Mouse (Mus musculus): ENCODE data around the gene Mosmo. TPM values are rescaled to one million over a fixed set of nuclear protein-coding genes. Genes with fewer than 3 reads are reported as not detected.
A peak's percentile ranks its signal among the peaks of the same experiment; 100 is the strongest.

Mosmo gene
- polyA plus RNA-seq, 1 experiment from 2014 or later: 16.1 TPM

DNA sequence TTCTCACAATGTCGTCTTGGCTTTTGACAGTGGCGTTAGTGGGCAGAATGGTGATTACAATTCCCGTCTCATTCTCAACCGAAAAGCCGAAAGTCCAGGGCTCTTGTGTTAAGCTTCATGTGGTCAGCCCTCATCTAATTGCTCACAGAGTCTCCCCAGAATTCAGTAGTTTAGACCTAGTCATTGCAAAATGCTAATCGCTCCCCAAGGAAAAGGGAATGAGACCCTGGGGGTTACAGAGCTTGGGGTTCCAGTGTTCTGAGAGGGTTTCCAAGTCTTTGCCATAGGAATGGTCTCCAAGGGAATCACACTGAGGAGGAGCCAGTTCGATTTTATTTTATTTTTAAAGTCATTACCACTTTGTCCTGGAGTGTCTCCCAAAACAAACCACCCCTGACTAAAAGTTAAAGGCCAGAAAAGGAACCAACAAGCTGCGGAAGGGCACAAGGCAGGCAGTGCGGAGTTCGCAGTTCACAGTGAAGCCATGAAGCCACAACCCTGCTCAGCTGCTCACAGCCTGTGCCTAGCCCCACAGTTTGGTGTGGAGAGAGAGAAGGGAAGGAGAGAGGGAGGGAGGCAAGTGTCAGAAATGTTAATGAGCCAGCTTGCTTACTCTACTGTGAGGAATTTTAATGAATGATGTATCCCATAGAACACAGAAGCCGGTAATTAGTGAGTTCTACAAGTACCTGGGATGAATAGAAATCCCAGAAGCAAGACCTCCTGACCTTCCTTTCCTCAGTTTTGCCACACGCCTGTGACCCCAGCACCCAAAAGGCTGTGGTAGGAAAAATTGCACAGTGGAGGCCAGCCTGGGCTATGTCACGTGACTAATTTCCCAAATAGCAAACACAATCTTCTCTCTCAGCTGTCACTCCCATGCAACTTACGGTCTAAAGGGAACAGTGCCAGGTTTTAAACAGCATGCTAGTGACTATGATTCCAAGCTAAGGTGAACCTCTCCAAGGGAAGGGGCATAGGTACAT, 66.2 kb downstream of the Mosmo start:
- Histone ChIP-seq H3K36me3 (no peaks in the 10 kb centered on the region), H3K4me3 (no peak overlapping the region), H3K4me1 (no peaks in the 10 kb centered on the region), H3K9ac (no peak overlapping the region), H3K4me2 (replicated peaks) (no peak overlapping the region), H3K9me3 (no peaks in the 10 kb centered on the region), H3K27ac (no peak overlapping the region), H3K27me3 (no peaks in the 10 kb centered on the region)
- WGBS: 73% methylated on average over 14 of the region's 14 CpGs
- no peak for ATAC-seq (ENCODE audit: low FRiP score, low read depth)

DNA sequence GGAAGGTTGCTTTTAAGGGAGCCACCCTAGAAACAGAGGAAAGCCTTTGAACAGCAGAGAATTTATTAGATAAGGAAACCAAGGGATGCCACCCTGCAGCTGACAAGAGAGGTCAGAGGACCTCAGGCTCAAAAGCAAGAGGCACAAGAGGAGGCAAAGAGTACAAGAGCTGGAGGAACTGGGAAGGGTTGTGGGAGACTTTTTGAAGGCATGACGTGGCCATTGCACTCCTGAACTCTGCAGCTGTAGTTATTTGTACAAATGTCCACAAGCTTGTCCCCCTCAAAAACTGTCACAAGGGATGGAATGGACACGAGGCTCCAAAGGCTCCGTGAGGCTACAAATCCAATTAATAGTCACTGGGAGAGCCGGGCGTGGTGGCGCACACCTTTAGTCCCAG, 67.2 kb downstream of the Mosmo start:
- Histone ChIP-seq H3K4me1 (no peaks in the 10 kb centered on the region), H3K4me3 (no peak overlapping the region), H3K9ac (no peak overlapping the region), H3K27me3 (no peaks in the 10 kb centered on the region), H3K36me3 (no peaks in the 10 kb centered on the region), H3K4me2 (replicated peaks) (no peak overlapping the region), H3K27ac (no peak overlapping the region), H3K9me3 (no peaks in the 10 kb centered on the region)
- no peak for ATAC-seq (ENCODE audit: low FRiP score, low read depth)
- WGBS: 92% methylated on average over 6 of the region's 6 CpGs

DNA sequence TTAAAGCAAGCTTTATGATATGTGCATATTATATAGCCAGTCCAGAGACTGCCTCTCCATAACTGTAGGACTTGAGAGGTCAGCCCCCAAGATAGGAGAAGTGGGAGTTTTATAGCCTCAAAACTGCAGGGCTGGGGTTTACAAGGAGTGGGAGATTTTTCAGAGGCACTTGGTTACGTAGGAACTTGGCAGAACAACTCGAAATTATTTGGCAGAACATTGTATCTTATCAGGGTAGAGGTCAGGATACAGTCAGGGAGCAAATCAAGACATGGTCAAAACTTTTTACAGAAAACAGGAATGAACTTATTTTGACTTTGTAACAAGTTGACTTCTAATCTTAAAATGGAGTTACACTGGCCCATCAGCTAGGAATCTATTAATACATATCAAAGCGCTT, 68.6 kb downstream of the Mosmo start:
- Histone ChIP-seq H3K9me3 (no peaks in the 10 kb centered on the region), H3K4me3 (no peak overlapping the region), H3K36me3 (no peaks in the 10 kb centered on the region), H3K27ac (no peak overlapping the region), H3K4me1 (no peaks in the 10 kb centered on the region), H3K9ac (no peak overlapping the region), H3K4me2 (replicated peaks) (no peak overlapping the region), H3K27me3 (no peaks in the 10 kb centered on the region)
- ATAC-seq (ENCODE audit: low FRiP score, low read depth): peak; percentile 59; the same call in 1 of the 2 replicates
- WGBS: 59% methylated on average over 3 of the region's 3 CpGs

DNA sequence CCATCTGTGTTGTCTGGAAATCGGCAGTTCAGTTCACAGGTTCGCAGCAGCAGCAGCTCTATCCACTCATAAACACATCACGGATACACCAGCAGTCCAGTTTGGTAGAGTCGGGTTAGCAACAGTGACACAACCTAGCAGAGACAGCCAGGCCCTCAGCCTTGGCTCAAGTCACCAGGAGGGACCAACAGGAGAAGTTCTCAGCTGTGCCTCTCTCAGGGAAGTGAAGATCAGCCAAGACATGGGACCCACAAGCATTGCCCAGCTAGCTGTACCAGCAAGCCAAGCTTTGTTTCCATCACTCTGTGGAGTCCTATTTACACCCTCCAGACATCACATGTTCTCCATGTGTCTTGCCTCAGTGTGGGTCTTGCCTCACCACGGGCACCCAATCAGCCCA, 69.4 kb downstream of the Mosmo start:
- Histone ChIP-seq H3K4me3 (no peak overlapping the region), H3K27ac (no peak overlapping the region), H3K4me2 (replicated peaks) (no peak overlapping the region), H3K9me3 (no peaks in the 10 kb centered on the region), H3K4me1 (no peaks in the 10 kb centered on the region), H3K9ac (no peak overlapping the region), H3K27me3 (no peaks in the 10 kb centered on the region), H3K36me3 (no peaks in the 10 kb centered on the region)
- WGBS: 81% methylated on average over 5 of the region's 5 CpGs
- no peak for ATAC-seq (ENCODE audit: low FRiP score, low read depth)

DNA sequence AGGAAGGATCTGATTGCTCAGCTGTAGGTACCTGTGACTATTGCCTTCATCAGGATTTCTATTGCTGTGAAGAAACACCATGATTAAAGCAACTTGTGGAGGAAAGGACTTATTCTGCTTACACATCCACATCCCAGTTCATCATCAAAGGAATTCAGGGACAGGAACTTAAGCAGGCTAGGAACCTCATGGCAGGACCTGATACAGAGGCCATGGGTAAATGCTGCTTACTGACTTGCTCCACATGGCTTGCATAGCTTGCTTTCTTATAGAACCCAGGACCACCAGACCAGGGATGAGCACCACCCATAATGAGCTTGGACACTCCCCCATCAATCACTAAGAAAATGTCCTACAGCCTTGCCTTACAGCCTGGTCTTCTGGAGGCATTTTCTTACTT, 71.1 kb downstream of the Mosmo start:
- Histone ChIP-seq H3K9ac (no peak overlapping the region), H3K36me3 (no peaks in the 10 kb centered on the region), H3K27me3 (no peaks in the 10 kb centered on the region), H3K27ac (no peak overlapping the region), H3K4me2 (replicated peaks) (no peak overlapping the region), H3K4me1 (no peaks in the 10 kb centered on the region), H3K9me3 (no peaks in the 10 kb centered on the region), H3K4me3 (no peak overlapping the region)
- ATAC-seq (ENCODE audit: low FRiP score, low read depth): no peak

DNA sequence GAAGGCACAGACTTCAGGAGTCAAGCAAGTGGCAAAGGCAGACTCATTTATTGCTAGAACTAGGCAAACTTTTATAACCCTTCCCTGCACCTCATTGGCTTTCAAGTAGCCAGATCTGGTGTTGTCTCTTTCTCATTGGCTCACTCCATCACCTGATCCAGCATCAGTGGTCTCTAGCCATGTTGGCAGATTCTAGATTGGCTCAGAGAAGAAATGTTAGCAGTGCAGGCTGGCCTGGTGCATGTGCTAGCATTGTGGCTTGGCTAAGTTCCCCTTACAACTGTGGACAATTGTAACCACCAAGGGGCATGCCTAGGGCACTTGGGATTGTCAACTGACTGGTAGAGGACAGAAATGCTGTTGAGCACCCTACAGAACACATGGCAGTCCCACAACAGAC, 73.9 kb downstream of the Mosmo start:
- H3K36me3 ChIP-seq: no peaks in the 10 kb centered on the region
- H3K4me1 ChIP-seq: no peaks in the 10 kb centered on the region
- H3K4me3 ChIP-seq: no peak overlapping the region
- no peak for ATAC-seq (ENCODE audit: low FRiP score, low read depth)
- H3K27ac ChIP-seq: no peak overlapping the region
- no peaks in the 10 kb centered on the region for H3K9me3 ChIP-seq
- no peaks in the 10 kb centered on the region for H3K27me3 ChIP-seq
- no peak overlapping the region for H3K9ac ChIP-seq
- H3K4me2 ChIP-seq (replicated peaks): no peak overlapping the region

DNA sequence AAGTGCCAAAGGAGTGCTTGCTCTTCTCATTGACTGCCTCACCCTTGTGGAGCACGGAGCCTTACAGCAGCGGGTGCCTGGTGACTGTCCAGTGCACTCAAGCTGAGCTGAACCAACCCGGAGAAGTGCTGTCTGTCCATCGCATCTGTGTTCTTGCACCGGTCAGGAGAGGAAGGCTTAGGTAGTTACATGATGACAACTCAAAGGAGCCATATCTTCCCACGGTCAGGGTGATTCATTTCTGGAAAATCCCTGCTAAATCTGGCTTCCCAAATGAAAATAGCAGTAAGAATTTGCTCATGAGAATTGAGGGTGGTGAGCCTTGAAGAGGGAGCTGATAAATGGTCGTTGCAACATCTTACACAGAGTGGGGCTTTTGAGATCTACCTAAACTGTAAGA, 74.5 kb downstream of the Mosmo start:
- WGBS: 81% methylated on average over 7 of the region's 7 CpGs
- H3K4me2 ChIP-seq (replicated peaks): no peak overlapping the region
- no peak for ATAC-seq (ENCODE audit: low FRiP score, low read depth)

DNA sequence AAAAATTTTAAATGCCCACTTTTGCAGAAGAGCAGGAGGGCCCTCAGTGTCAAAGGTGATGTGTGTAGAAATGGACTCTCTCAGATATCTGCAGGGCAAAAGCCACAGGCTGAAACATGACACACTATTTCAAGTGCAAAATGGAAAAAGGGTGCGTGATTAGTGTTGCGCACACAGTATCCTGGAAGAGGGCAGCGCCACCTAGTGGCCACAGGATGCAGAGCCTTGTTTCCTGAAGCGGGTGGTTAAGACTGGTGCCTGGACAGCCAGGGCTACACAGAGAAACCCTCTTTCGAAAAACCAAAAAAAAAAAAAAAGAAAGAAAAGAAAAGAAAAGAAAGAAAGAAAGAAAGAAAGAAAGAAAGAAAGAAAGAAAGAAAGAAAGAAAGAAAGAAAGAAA, 77.3 kb downstream of the Mosmo start:
- Histone ChIP-seq H3K36me3 (no peaks in the 10 kb centered on the region), H3K27ac (no peak overlapping the region), H3K9ac (no peak overlapping the region), H3K4me3 (no peak overlapping the region), H3K4me2 (replicated peaks) (no peak overlapping the region), H3K4me1 (no peaks in the 10 kb centered on the region), H3K9me3 (no peaks in the 10 kb centered on the region), H3K27me3 (no peaks in the 10 kb centered on the region)
- 3% methylated on average over 5 of the region's 5 CpGs for WGBS
- peak; percentile 77; the same call in 1 of the 2 replicates for ATAC-seq (ENCODE audit: low FRiP score, low read depth)

More for the DNA sequence above, 74.5 kb downstream of the Mosmo start:
- H3K9ac ChIP-seq: no peak overlapping the region
- H3K27ac ChIP-seq: no peak overlapping the region
- no peaks in the 10 kb centered on the region for H3K9me3 ChIP-seq
- no peak overlapping the region for H3K4me3 ChIP-seq
- no peaks in the 10 kb centered on the region for H3K4me1 ChIP-seq
- no peaks in the 10 kb centered on the region for H3K36me3 ChIP-seq
- no peaks in the 10 kb centered on the region for H3K27me3 ChIP-seq

DNA sequence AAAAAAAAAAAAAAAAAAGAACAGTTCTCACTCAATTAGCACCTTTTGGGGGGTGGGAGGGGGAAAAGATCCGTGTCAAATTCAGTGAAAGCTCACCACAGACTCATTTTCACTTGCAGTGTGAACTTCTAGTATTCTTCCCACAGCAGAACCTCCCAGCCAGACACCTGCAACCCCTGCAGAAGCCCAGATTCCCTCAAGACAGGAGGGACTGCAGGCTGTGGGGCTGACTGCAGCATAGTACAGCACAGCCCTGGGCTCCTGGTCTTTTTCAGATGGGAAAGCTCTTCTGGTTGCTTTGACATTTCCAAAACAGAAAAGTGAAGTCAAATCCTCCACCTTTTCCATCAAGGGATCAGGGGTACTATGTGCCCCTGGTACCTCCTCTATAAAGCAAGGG, 90.0 kb downstream of the Mosmo start:
- ATAC-seq (ENCODE audit: low FRiP score, low read depth): no peak
- peaks cover 7% of the 10 kb centered on the region; the same call in 1 of the 2 replicates for H3K4me1 ChIP-seq
- no peaks in the 10 kb centered on the region for H3K27me3 ChIP-seq
- no peaks in the 10 kb centered on the region for H3K36me3 ChIP-seq
- H3K4me2 ChIP-seq (replicated peaks): no peak overlapping the region
- WGBS: 0% methylated on average over 1 of the region's 1 CpGs
- H3K9ac ChIP-seq: no peak overlapping the region
- H3K27ac ChIP-seq: no peak overlapping the region
- no peak overlapping the region for H3K4me3 ChIP-seq
- no peaks in the 10 kb centered on the region for H3K9me3 ChIP-seq

DNA sequence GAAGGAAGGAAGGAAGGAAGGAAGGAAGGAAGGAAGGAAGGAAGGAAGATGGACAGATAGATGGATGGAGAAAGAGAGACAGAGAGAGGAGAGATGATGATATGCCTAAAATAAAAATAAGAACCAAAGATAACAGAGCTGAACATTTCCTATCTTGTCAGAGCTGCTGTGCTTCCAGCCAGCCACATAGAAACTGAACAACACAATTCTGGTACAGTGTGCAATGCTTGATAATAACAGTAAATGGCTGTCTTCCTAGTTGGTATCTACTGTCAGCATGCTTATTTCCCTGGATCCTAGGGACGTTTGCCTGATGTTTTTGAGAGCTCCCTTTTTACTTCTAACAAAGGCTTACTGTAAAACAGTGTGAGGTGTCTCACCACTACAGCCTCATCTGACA, 94.0 kb downstream of the Mosmo start:
- no peaks in the 10 kb centered on the region for H3K9me3 ChIP-seq
- H3K4me3 ChIP-seq: no peak overlapping the region
- peaks cover 7% of the 10 kb centered on the region; the same call in 1 of the 2 replicates for H3K4me1 ChIP-seq
- H3K4me2 ChIP-seq (replicated peaks): no peak overlapping the region
- 54% methylated on average over 1 of the region's 1 CpGs for WGBS
- no peak overlapping the region for H3K27ac ChIP-seq
- H3K9ac ChIP-seq: no peak overlapping the region
- no peaks in the 10 kb centered on the region for H3K27me3 ChIP-seq
- no peak for ATAC-seq (ENCODE audit: low FRiP score, low read depth)
- H3K36me3 ChIP-seq: no peaks in the 10 kb centered on the region

DNA sequence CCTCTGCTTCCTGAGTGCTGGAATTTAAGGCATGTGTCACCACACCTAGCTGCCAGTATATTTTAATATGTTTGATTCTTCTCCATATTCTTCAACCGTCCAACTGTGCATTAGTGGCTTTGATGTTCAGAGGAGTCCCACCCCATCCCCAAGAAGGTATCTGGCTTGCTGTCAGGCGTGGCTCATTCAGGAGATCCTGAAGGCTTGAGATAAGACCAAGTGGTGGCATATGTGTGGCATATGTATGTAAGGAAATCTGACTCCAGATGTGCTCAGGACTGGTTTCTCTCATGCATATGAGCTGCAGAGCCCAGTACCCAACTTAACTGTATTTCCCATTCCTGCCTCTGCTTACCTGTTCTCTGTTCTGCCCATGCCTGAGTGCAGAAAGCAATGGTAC, 100.6 kb downstream of the Mosmo start:
- Histone ChIP-seq H3K27ac (no peak overlapping the region), H3K9ac (no peak overlapping the region), H3K36me3 (no peaks in the 10 kb centered on the region), H3K27me3 (no peaks in the 10 kb centered on the region), H3K4me2 (replicated peaks) (no peak overlapping the region), H3K9me3 (no peaks in the 10 kb centered on the region), H3K4me1 (no peaks in the 10 kb centered on the region), H3K4me3 (no peak overlapping the region)
- 57% methylated on average over 2 of the region's 2 CpGs for WGBS
- no peak for ATAC-seq (ENCODE audit: low FRiP score, low read depth)

Measured in limb, embryonic 13.5 days (tissue).